In genomic region chr5:115769116-115769515, GRCm38 (mm10) we compare ENCODE assay signal across 24 mouse cellular contexts. TPM values are rescaled to one million over a fixed set of nuclear protein-coding genes. Genes with fewer than 3 reads are reported as not detected.
DNase-seq lines count a peak whose midpoint lies in the region; ATAC-seq lines count a peak whose summit lies in the region.
"Had no signal": no experiment of that assay in that cellular context is flagged by ENCODE, and none has a peak within 500 bp of the region (broad histone marks: within the 10 kb centered on the region; RNA-seq: fewer than 3 reads in every experiment).

No protein-coding gene starts in this region.

- no peak overlapping the region for H3K4me2 ChIP-seq in kidney, embryonic 14.5 days (replicated peaks; ENCODE audit: low read depth, low read length)
- H3K4me2 ChIP-seq in kidney, embryonic 16.5 days (replicated peaks; ENCODE audit: low read depth, low read length), result no peak overlapping the region
- H3K4me2 ChIP-seq: forebrain, embryonic 12.5 days; heart, embryonic 12.5 days; hindbrain, embryonic 13.5 days had no signal

- peak; percentile 82 for DNase-seq in kidney, adult 11 months
- DNase-seq in kidney, adult 18-20 months, result peak; percentile 67
- DNase-seq in kidney, postnatal 36 days, result peak; percentile 69 to 73
- no peak for DNase-seq in retina, embryonic 14.5 days (ENCODE audit: low spot score)
- no peak for DNase-seq in left cerebral cortex, adult 8-10 months (ENCODE audit: low spot score in 2 of 2)
- no peak for DNase-seq in embryo, embryonic 10.5 days (ENCODE audit: low spot score)
- DNase-seq: adrenal gland, postnatal 14 days; cerebellum, adult 18-20 months; cerebellum, postnatal 10 days; forebrain, postnatal 0 days; heart, adult 2 months; heart, postnatal 4 days; layer of hippocampus, postnatal 36 days; liver; lung, adult 2 months; lung, postnatal 14 days; right cerebral cortex, adult 18-20 months had no signal

- H3K4me1 ChIP-seq in kidney, embryonic 14.5 days (ENCODE audit: control insufficient read depth, insufficient read depth, low read length), result no peaks in the 10 kb centered on the region
- H3K4me1 ChIP-seq in kidney, embryonic 16.5 days (ENCODE audit: insufficient read depth, low read length), result no peaks in the 10 kb centered on the region
- H3K4me1 ChIP-seq: forebrain, embryonic 12.5 days; heart, embryonic 12.5 days; hindbrain, embryonic 13.5 days had no signal

- 75% methylated on average over 4 of the region's 4 CpGs for WGBS in kidney, embryonic 14.5 days
- 77% methylated on average over 4 of the region's 4 CpGs for WGBS in kidney, embryonic 16.5 days

- no peaks in the 10 kb centered on the region for H3K36me3 ChIP-seq in kidney, embryonic 14.5 days (ENCODE audit: control insufficient read depth, insufficient read depth, low read length)
- H3K36me3 ChIP-seq in kidney, embryonic 16.5 days (ENCODE audit: insufficient read depth, low read length), result no peaks in the 10 kb centered on the region
- H3K36me3 ChIP-seq: forebrain, embryonic 12.5 days; heart, embryonic 12.5 days; hindbrain, embryonic 13.5 days had no signal

- no peaks in the 10 kb centered on the region for H3K9me3 ChIP-seq in kidney, embryonic 14.5 days (ENCODE audit: control insufficient read depth, low read length)
- peaks cover 5% of the 10 kb centered on the region; the same call in 1 of the 2 replicates for H3K9me3 ChIP-seq in kidney, embryonic 16.5 days (ENCODE audit: low read length)
- H3K9me3 ChIP-seq: hindbrain, embryonic 13.5 days had no signal

- no peak for ATAC-seq in kidney, embryonic 14.5 days (ENCODE audit: low FRiP score, low TSS enrichment)
- ATAC-seq in kidney, embryonic 16.5 days (ENCODE audit: low FRiP score, low TSS enrichment), result no peak
- ATAC-seq: forebrain, postnatal 0 days had no signal

- H3K27ac ChIP-seq in kidney, embryonic 14.5 days (ENCODE audit: low read depth, low read length), result no peak overlapping the region
- peak overlapping the region; percentile 25; the same call in 1 of the 2 replicates for H3K27ac ChIP-seq in kidney, embryonic 16.5 days (ENCODE audit: low read length)
- H3K27ac ChIP-seq: forebrain, embryonic 12.5 days; heart, adult 2 months; hindbrain, embryonic 13.5 days; liver, embryonic 14.5 days had no signal

- no peaks in the 10 kb centered on the region for H3K27me3 ChIP-seq in kidney, embryonic 14.5 days (ENCODE audit: control insufficient read depth, insufficient read depth, low read length)
- H3K27me3 ChIP-seq in kidney, embryonic 16.5 days (ENCODE audit: insufficient read depth, low read length), result no peaks in the 10 kb centered on the region
- H3K27me3 ChIP-seq: CH12.LX; forebrain, embryonic 12.5 days; heart, embryonic 12.5 days; hindbrain, embryonic 13.5 days had no signal

- no peak overlapping the region for H3K4me3 ChIP-seq in kidney, embryonic 14.5 days (ENCODE audit: low read length)
- no peak overlapping the region for H3K4me3 ChIP-seq in kidney, embryonic 16.5 days (ENCODE audit: low read length)
- H3K4me3 ChIP-seq: forebrain, embryonic 12.5 days; heart, adult 2 months; heart, embryonic 12.5 days; hindbrain, embryonic 13.5 days had no signal

- H3K9ac ChIP-seq in kidney, embryonic 14.5 days (ENCODE audit: low read depth, low read length), result no peak overlapping the region
- no peak overlapping the region for H3K9ac ChIP-seq in kidney, embryonic 16.5 days (replicated peaks; ENCODE audit: low read length)
- H3K9ac ChIP-seq: forebrain, embryonic 12.5 days; forebrain, postnatal 0 days; heart, embryonic 12.5 days; hindbrain, embryonic 13.5 days; liver, embryonic 14.5 days had no signal

RNA-seq across cellular contexts. Expression of gene Bicdl1, which starts 37.7 kb away (rescaled TPM):
- polyA plus RNA-seq in kidney, embryonic 14.5 days (2014; fragmentation: Nextera tagmentation; extraction: Ambion mirVana), result 10.5 and 10.8 TPM in 2 replicates
- 13.8 and 14.9 TPM in 2 replicates for polyA plus RNA-seq in kidney, embryonic 16.5 days (2015; fragmentation: Nextera tagmentation; extraction: Ambion mirVana)
- total RNA-seq in left cerebral cortex, adult 8-10 months (2022), result 100 to 1,000 TPM; 135 to 148 (median 139) TPM

Comparison
In these comparisons a context has a peak if more than half of its experiments do, and no peak if none do; other contexts are left out.
1. DNase-seq: peak in kidney, adult 11 months (single experiment), kidney, adult 18-20 months (single experiment) and kidney, postnatal 36 days (2 of 2); none in retina, embryonic 14.5 days (single experiment), left cerebral cortex, adult 8-10 months (0 of 2) and embryo, embryonic 10.5 days (single experiment).